Mouse (Mus musculus) forebrain, embryonic 11.5 days (tissue): ENCODE results near the gene Lrba. TPM values are rescaled to one million over a fixed set of nuclear protein-coding genes. Genes with fewer than 3 reads are reported as not detected.
A peak's percentile ranks its signal among the peaks of the same experiment; 100 is the strongest.

Experiments used
- ATAC-seq: fragments of 200-750 bp; cut with Nextera tagmentation; replicated peaks from 2 replicates; pipeline ENCODE4 v1.8.0; 2017; ENCODE audit warnings: moderate TSS enrichment; ENCODE audit not compliant: low FRiP score
- DNase-seq: peaks from one replicate; pipeline ENCODE4 v3.0.0-alpha.2; 2017; ENCODE audit warnings: low spot score
- H3K27ac ChIP-seq: fragments of 300-500 bp; sonication (generic); 2 replicates; pipeline ENCODE4 v1.5.1; 2014; ENCODE audit warnings: low read depth, low read length
- H3K27me3 ChIP-seq: fragments of 300-500 bp; sonication (generic); 2 replicates; pipeline ENCODE4 v1.6.1; 2014; ENCODE audit warnings: mild to moderate bottlenecking, low read length, mixed read lengths; ENCODE audit not compliant: control insufficient read depth, insufficient read depth
- H3K36me3 ChIP-seq: fragments of 300-500 bp; sonication (generic); 2 replicates; pipeline ENCODE4 v1.6.1; 2014; ENCODE audit warnings: mild to moderate bottlenecking, low read length, moderate library complexity, mixed read lengths; ENCODE audit not compliant: control insufficient read depth, insufficient read depth
- H3K4me1 ChIP-seq: fragments of 300-500 bp; sonication (generic); replicated peaks from 2 replicates; pipeline ENCODE4 v1.6.1; 2014; ENCODE audit warnings: low read length, mixed read lengths; ENCODE audit not compliant: control insufficient read depth, insufficient read depth
- H3K4me2 ChIP-seq: fragments of 300-500 bp; sonication (generic); 2 replicates; pipeline ENCODE4 v1.6.1; 2014; ENCODE audit warnings: low read depth, mild to moderate bottlenecking, low read length, moderate library complexity, mixed read lengths; ENCODE audit not compliant: severe bottlenecking
- H3K4me3 ChIP-seq: fragments of 300-500 bp; sonication (generic); 2 replicates; pipeline ENCODE4 v1.5.1; 2014; ENCODE audit warnings: low read depth, low read length
- H3K9ac ChIP-seq: fragments of 300-500 bp; sonication (generic); 2 replicates; pipeline ENCODE4 v1.6.1; 2014; ENCODE audit warnings: low read length
- H3K9me3 ChIP-seq: fragments of 300-500 bp; sonication (generic); 2 replicates; pipeline ENCODE4 v1.6.1; 2016; ENCODE audit warnings: low read length, mixed read lengths; ENCODE audit not compliant: control insufficient read depth
- whole genome bisulfite sequencing: fragments of 180-500 bp; shearing (Covaris S2); extraction: QIAGEN DNeasy Blood & Tissue Kit; methylation state at CpG from one replicate; pipeline ENCODE4 v1.1.7; 2014; 5-methylcytosine and 5-hydroxymethylcytosine counted together
- polyA plus RNA-seq: library from polyadenylated mRNA; unstranded; fragments of >200 nt; fragmentation: Nextera tagmentation; extraction: Ambion mirVana; gene quantifications from 2 replicates; pipeline ENCODE4 v1.2.1, GENCODE M21; 2014

Lrba gene
- polyA plus RNA-seq, 1 experiment from 2014 or later = 4.3 TPM

GRCm38 (mm10) chr3:86539555-86540168 is 315.2 kb downstream of the Lrba start:
- peaks cover 25% of the 10 kb centered on the region for H3K27me3 ChIP-seq
- WGBS = 19% methylated on average over 11 of the region's 11 CpGs
- no peak for ATAC-seq
- H3K9ac ChIP-seq = no peak overlapping the region
- no peak overlapping the region for H3K4me2 ChIP-seq
- no peaks in the 10 kb centered on the region for H3K36me3 ChIP-seq
- H3K4me3 ChIP-seq = no peak overlapping the region
- H3K27ac ChIP-seq = no peak overlapping the region
- H3K4me1 ChIP-seq = 0 out of 2 replicates have a peak, but pooled peaks cover 6% of the 10 kb centered on the region
- DNase-seq = no peak
- no peaks in the 10 kb centered on the region for H3K9me3 ChIP-seq

- Histone ChIP-seq H3K9ac (no peak overlapping the region), H3K4me2 (no peak overlapping the region), H3K9me3 (no peaks in the 10 kb centered on the region), H3K27me3 (peaks cover 31% of the 10 kb centered on the region), H3K4me1 (peaks cover 6% of the 10 kb centered on the region; the same call in 1 of the 2 replicates), H3K27ac (no peak overlapping the region), H3K36me3 (no peaks in the 10 kb centered on the region), H3K4me3 (no peak overlapping the region)
- DNase-seq (no peak), ATAC-seq (no peak)
- 47% methylated on average over 4 of the region's 4 CpGs for WGBS
Measured at GRCm38 (mm10) chr3:86541074-86541614, 316.7 kb downstream of the Lrba start.

GRCm38 (mm10) chr3:86541863-86542397 is 317.4 kb downstream of the Lrba start:
- DNase-seq (no peak), ATAC-seq (no peak)
- Histone ChIP-seq H3K9me3 (no peaks in the 10 kb centered on the region), H3K27ac (no peak overlapping the region), H3K4me3 (no peak overlapping the region), H3K4me1 (peaks cover 12% of the 10 kb centered on the region; the same call in 1 of the 2 replicates), H3K9ac (no peak overlapping the region), H3K36me3 (no peaks in the 10 kb centered on the region), H3K4me2 (no peak overlapping the region), H3K27me3 (peaks cover 39% of the 10 kb centered on the region)
- WGBS = 67% methylated on average over 1 of the region's 1 CpGs

GRCm38 (mm10) chr3:86544785-86545184 is 320.3 kb downstream of the Lrba start:
- Histone ChIP-seq H3K27me3 (peaks cover 51% of the 10 kb centered on the region), H3K27ac (no peak overlapping the region), H3K4me2 (no peak overlapping the region), H3K9me3 (no peaks in the 10 kb centered on the region), H3K4me1 (peaks cover 8% of the 10 kb centered on the region; the same call in 1 of the 2 replicates), H3K36me3 (no peaks in the 10 kb centered on the region), H3K4me3 (no peak overlapping the region), H3K9ac (no peak overlapping the region)
- WGBS = 5% methylated on average over 3 of the region's 3 CpGs
- no peak for ATAC-seq
- no peak for DNase-seq

GRCm38 (mm10) chr3:86545945-86546344 is 321.5 kb downstream of the Lrba start:
- Histone ChIP-seq H3K27me3 (peaks cover 60% of the 10 kb centered on the region), H3K9ac (no peak overlapping the region), H3K4me2 (peak overlapping the region; percentile 47; the same call in 1 of the 2 replicates), H3K36me3 (no peaks in the 10 kb centered on the region), H3K27ac (no peak overlapping the region), H3K9me3 (no peaks in the 10 kb centered on the region), H3K4me3 (peak overlapping the region; percentile 26; the same call in 1 of the 2 replicates), H3K4me1 (peaks cover 8% of the 10 kb centered on the region; the same call in 1 of the 2 replicates)
- WGBS = 18% methylated on average over 5 of the region's 5 CpGs
- no peak for ATAC-seq
- no peak for DNase-seq

- peak; percentile 73 for DNase-seq
- peaks cover 63% of the 10 kb centered on the region for H3K27me3 ChIP-seq
- under 1% methylated on average over 45 of the region's 45 CpGs for WGBS
- H3K9me3 ChIP-seq = no peaks in the 10 kb centered on the region
- peak overlapping the region; percentile 47 for H3K4me2 ChIP-seq
- peaks cover 8% of the 10 kb centered on the region; the same call in 1 of the 2 replicates for H3K4me1 ChIP-seq
- H3K27ac ChIP-seq = no peak overlapping the region
- H3K9ac ChIP-seq = peak overlapping the region; percentile 2; the same call in 1 of the 2 replicates
- ATAC-seq = peak; percentile 43; the same call in 1 of the 2 replicates
- H3K36me3 ChIP-seq = no peaks in the 10 kb centered on the region
- H3K4me3 ChIP-seq = peak overlapping the region; percentile 26
Measured at GRCm38 (mm10) chr3:86546471-86547250, 322.2 kb downstream of the Lrba start.

- ATAC-seq (no peak), DNase-seq (peak; percentile 65)
- peak overlapping the region; percentile 26 for H3K4me3 ChIP-seq
- H3K27ac ChIP-seq = no peak overlapping the region
- no peak overlapping the region for H3K9ac ChIP-seq
- H3K27me3 ChIP-seq = peaks cover 65% of the 10 kb centered on the region
- WGBS = under 1% methylated on average over 42 of the region's 42 CpGs
- H3K4me1 ChIP-seq = peaks cover 8% of the 10 kb centered on the region; the same call in 1 of the 2 replicates
- peak overlapping the region; percentile 47 for H3K4me2 ChIP-seq
- H3K36me3 ChIP-seq = no peaks in the 10 kb centered on the region
- no peaks in the 10 kb centered on the region for H3K9me3 ChIP-seq
Measured at GRCm38 (mm10) chr3:86547251-86547791, 322.8 kb downstream of the Lrba start.
